Comparison of ENCODE assay signal across 15 mouse cellular contexts in genomic region chr17:70034862-70035261, GRCm38 (mm10).
DNase-seq lines count a peak whose midpoint lies in the region; ATAC-seq and TF ChIP-seq lines count a peak whose summit lies in the region.
"Had no signal": no experiment of that assay in that cellular context is flagged by ENCODE, and none has a peak within 500 bp of the region (broad histone marks: within the 10 kb centered on the region; RNA-seq: fewer than 3 reads in every experiment).

No protein-coding gene starts in this region.

- H3K4me3 ChIP-seq in kidney, embryonic 15.5 days (replicated peaks): no peak overlapping the region
- H3K4me3 ChIP-seq in layer of hippocampus, adult 2 months: no peak overlapping the region

- no peak overlapping the region for H3K9ac ChIP-seq in kidney, embryonic 15.5 days

- H3K36me3 ChIP-seq in kidney, embryonic 15.5 days: no peaks in the 10 kb centered on the region

- no peak overlapping the region for H3K4me2 ChIP-seq in kidney, embryonic 15.5 days
- H3K4me2 ChIP-seq: heart, embryonic 11.5 days had no signal

- WGBS in kidney, embryonic 15.5 days: 57% methylated on average over 2 of the region's 2 CpGs

- no peak for TF ChIP-seq CTCF in layer of hippocampus, adult 2 months (conservative IDR thresholded peaks at IDR 0.05)

- H3K27ac ChIP-seq in kidney, embryonic 15.5 days: no peak overlapping the region
- peak overlapping the region; percentile 33 for H3K27ac ChIP-seq in layer of hippocampus, adult 2 months

- DNase-seq in kidney, postnatal 25 days: no peak
- DNase-seq in layer of hippocampus, adult 2 months (ENCODE audit: low spot score in 2 of 2): peak; percentile 44 to 76
- no peak for DNase-seq in layer of hippocampus, postnatal 10 days (ENCODE audit: low spot score in 2 of 2)
- peak; percentile 15 for DNase-seq in ovary, adult 18-20 months (ENCODE audit: low spot score)
- DNase-seq in ovary, postnatal 36 days (ENCODE audit: low spot score): no peak
- DNase-seq in telencephalon, adult 2 months (ENCODE audit: low read depth, low spot score): peak; percentile 55
- no peak for DNase-seq in gastrocnemius, adult 18-20 months (ENCODE audit: low spot score)
- DNase-seq: adrenal gland, postnatal 14 days; cerebellum, postnatal 14 days; heart, postnatal 4 days; liver; lung, adult 2 months had no signal

- no peaks in the 10 kb centered on the region for H3K4me1 ChIP-seq in kidney, embryonic 15.5 days

- 0 out of 2 replicates have a peak, but pooled peaks have one; percentile 43 for ATAC-seq in kidney, embryonic 15.5 days (replicated peaks; ENCODE audit: low FRiP score)
- ATAC-seq: CD4-positive, CD25-positive, alpha-beta regulatory T cell, adult 4 months had no signal

- H3K9me3 ChIP-seq in kidney, embryonic 15.5 days (replicated peaks): no peaks in the 10 kb centered on the region

- no peaks in the 10 kb centered on the region for H3K27me3 ChIP-seq in kidney, embryonic 15.5 days

Comparison
In these comparisons a context has a peak if more than half of its experiments do, and no peak if none do; other contexts are left out.
1. DNase-seq: peak in layer of hippocampus, adult 2 months (2 of 2), ovary, adult 18-20 months (single experiment) and telencephalon, adult 2 months (single experiment); none in kidney, postnatal 25 days (0 of 2), layer of hippocampus, postnatal 10 days (0 of 2), ovary, postnatal 36 days (single experiment) and gastrocnemius, adult 18-20 months (single experiment).